Mouse (Mus musculus): ENCODE measurements around the gene Actb.

DNA sequence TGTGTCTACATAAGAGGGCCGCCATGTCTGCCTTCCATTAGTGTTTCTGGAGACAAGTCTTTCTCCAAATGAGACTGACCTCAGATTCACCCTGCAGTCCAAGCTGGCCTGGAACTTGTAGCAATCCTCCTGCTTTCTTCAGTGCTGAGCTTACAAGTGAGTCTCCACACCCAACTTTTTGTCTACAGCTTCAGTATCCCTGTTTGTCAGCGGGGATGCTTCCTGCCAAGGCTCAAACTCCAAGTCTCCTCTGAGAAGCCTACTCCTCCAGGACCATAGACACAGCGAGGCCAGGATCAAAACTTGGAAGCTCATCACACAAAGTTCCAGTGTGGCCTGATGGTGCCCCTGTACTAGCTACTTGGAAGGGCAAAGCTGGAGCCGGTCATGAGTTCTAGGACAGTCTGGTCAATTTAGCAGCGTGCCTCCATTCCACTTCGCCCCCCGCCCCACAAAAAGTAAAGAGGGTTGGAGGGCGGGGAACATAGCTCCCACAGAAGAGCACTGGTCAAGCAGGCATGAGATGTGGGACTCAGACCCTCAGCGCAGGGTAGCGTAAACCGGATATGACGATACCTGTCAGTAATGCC lies 20.9 kb upstream of the Actb start:
- TF ChIP-seq CTCF (IDR thresholded peaks at IDR 0.05; ENCODE audit: low read depth, low read length) (no peak), POLR2A (IDR thresholded peaks at IDR 0.05; ENCODE audit: extremely low read depth, insufficient read depth, low read length) (no peak)

Measured in liver, adult 2 months (tissue).